Mouse (Mus musculus): ENCODE results near the gene Nudt22.

The Nudt22 gene

GRCm38 (mm10) chr19:6996006-6996405 lies at the start of gene Nudt22, which contains the start of gene Trpt1:
TSS of gene Nudt22 (minus strand) at chr19:6996117.
TSS of gene Trpt1 (plus strand) at chr19:6996131.
- DNase-seq, result peak; percentile 92

GRCm38 (mm10) chr19:7044706-7045105 lies 48.8 kb upstream of the Nudt22 start:
- no peak for DNase-seq

- DNase-seq, result no peak
Observed at GRCm38 (mm10) chr19:7044279-7044678, 48.4 kb upstream of the Nudt22 start.

- no peak for DNase-seq
Observed at GRCm38 (mm10) chr19:7041171-7041570, 45.3 kb upstream of the Nudt22 start.

GRCm38 (mm10) chr19:7040637-7041130 lies 44.8 kb upstream of the Nudt22 start:
- DNase-seq, result no peak

- peak; percentile 98 for DNase-seq
Observed at GRCm38 (mm10) chr19:7039841-7040636, 44.1 kb upstream of the Nudt22 start, which contains the start of gene Stip1. TSS of gene Stip1 (minus strand) at chr19:7039967.

- DNase-seq, result no peak
Observed at GRCm38 (mm10) chr19:7039088-7039720, 43.3 kb upstream of the Nudt22 start.

GRCm38 (mm10) chr19:7034006-7034405 lies 38.1 kb upstream of the Nudt22 start:
- no peak for DNase-seq

GRCm38 (mm10) chr19:7029531-7029930 lies 33.6 kb upstream of the Nudt22 start:
- DNase-seq, result no peak

GRCm38 (mm10) chr19:7020224-7020641 lies 24.3 kb upstream of the Nudt22 start:
- peak; percentile 63 for DNase-seq

- no peak for DNase-seq
Observed at GRCm38 (mm10) chr19:7019191-7019590, 23.3 kb upstream of the Nudt22 start, which contains the start of gene Fermt3. TSS of gene Fermt3 (minus strand) at chr19:7019469.

- no peak for DNase-seq
Observed at GRCm38 (mm10) chr19:7018546-7018945, 22.6 kb upstream of the Nudt22 start.

- DNase-seq, result no peak
Observed at GRCm38 (mm10) chr19:7017541-7018457, 21.9 kb upstream of the Nudt22 start.

GRCm38 (mm10) chr19:7014481-7015135 lies 18.7 kb upstream of the Nudt22 start:
- DNase-seq, result no peak

GRCm38 (mm10) chr19:7013984-7014383 lies 18.1 kb upstream of the Nudt22 start:
- DNase-seq, result no peak

GRCm38 (mm10) chr19:7012426-7012825 lies 16.5 kb upstream of the Nudt22 start:
- DNase-seq, result no peak

- DNase-seq, result no peak
Observed at GRCm38 (mm10) chr19:7006892-7007593, 11.1 kb upstream of the Nudt22 start.

GRCm38 (mm10) chr19:6999360-7000063 lies 3.6 kb upstream of the Nudt22 start:
- DNase-seq, result no peak

GRCm38 (mm10) chr19:6997721-6998290 lies 1.9 kb upstream of the Nudt22 start:
- no peak for DNase-seq

GRCm38 (mm10) chr19:6995255-6995991 lies 494 bp downstream of the Nudt22 start:
- peak; percentile 43 for DNase-seq
